Mouse (Mus musculus) heart, embryonic 10.5 days (tissue): ENCODE results near the gene Lst1. TPM values are rescaled to one million over a fixed set of nuclear protein-coding genes. Genes with fewer than 3 reads are reported as not detected.

Experiments
- DNase-seq: peaks from one replicate; pipeline ENCODE4 v3.0.0-alpha.2; 2017; ENCODE audit warnings: low spot score
- H3K27ac ChIP-seq: fragments of 300-500 bp; sonication (generic); 2 replicates; pipeline ENCODE4 v1.5.1; 2016; ENCODE audit warnings: mild to moderate bottlenecking
- H3K27me3 ChIP-seq: fragments of 300-500 bp; sonication (generic); 2 replicates; pipeline ENCODE4 v1.6.1; 2016; ENCODE audit warnings: mild to moderate bottlenecking; ENCODE audit not compliant: poor library complexity, insufficient read depth, severe bottlenecking
- H3K36me3 ChIP-seq: fragments of 300-500 bp; sonication (generic); 2 replicates; pipeline ENCODE4 v1.6.1; 2016; ENCODE audit warnings: mild to moderate bottlenecking, moderate library complexity
- H3K4me1 ChIP-seq: fragments of 300-500 bp; sonication (generic); 2 replicates; pipeline ENCODE4 v1.6.1; 2016; ENCODE audit warnings: mild to moderate bottlenecking
- H3K4me3 ChIP-seq: fragments of 300-500 bp; sonication (generic); 2 replicates; pipeline ENCODE4 v1.5.1; 2016; ENCODE audit warnings: mild to moderate bottlenecking, moderate library complexity
- H3K9me3 ChIP-seq: fragments of 300-500 bp; sonication (generic); 2 replicates; pipeline ENCODE4 v1.6.1; 2016; ENCODE audit warnings: mild to moderate bottlenecking, moderate library complexity
- WGBS: fragments of 180-500 bp; shearing (Covaris S2); methylation state at CpG from one replicate; pipeline ENCODE4 v1.1.7; 2016; 5-methylcytosine and 5-hydroxymethylcytosine counted together
- polyA plus RNA-seq: library from polyadenylated mRNA; unstranded; fragments of >200 nt; fragmentation: Nextera tagmentation; extraction: Ambion mirVana; gene quantifications from 2 replicates; pipeline ENCODE4 v1.2.1, GENCODE M21; 2016

Lst1 gene
- polyA plus RNA-seq, 1 experiment from 2014 or later, result 2.2 TPM

GRCm38 (mm10) chr17:35168541-35169207 lies 19.6 kb downstream of the Lst1 start:
- Histone ChIP-seq H3K36me3 (no peaks in the 10 kb centered on the region), H3K27me3 (peaks cover 15% of the 10 kb centered on the region; the same call in 1 of the 2 replicates), H3K4me3 (no peak overlapping the region), H3K27ac (no peak overlapping the region), H3K4me1 (peaks cover 9% of the 10 kb centered on the region; the same call in 1 of the 2 replicates), H3K9me3 (no peaks in the 10 kb centered on the region)
- 22% methylated on average over 4 of the region's 4 CpGs for WGBS
- no peak for DNase-seq

DNA sequence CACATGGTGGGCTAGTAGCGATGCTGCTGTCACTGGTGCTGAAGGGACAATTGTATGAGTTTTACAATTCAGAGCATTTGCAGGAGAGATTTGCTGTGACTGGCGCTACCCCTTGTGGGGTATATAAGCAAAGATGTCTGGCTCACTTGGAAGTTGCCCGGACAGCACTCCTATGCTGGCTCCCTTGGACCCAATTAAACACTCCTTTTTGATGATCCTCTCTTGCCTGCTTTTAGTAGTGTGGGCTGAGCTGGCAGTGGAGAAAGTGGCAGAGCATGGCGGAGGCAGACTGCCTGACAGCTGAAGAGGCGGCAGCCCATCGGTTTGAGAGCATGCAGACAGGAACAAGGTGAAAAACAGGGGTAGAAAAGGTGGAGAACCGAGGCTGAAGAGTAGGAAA lies 20.4 kb downstream of the Lst1 start:
- Histone ChIP-seq H3K4me3 (no peak overlapping the region), H3K36me3 (peaks cover under 1% of the 10 kb centered on the region; the same call in 1 of the 2 replicates), H3K9me3 (no peaks in the 10 kb centered on the region), H3K27me3 (peaks cover 11% of the 10 kb centered on the region; the same call in 1 of the 2 replicates), H3K4me1 (peaks cover 17% of the 10 kb centered on the region), H3K27ac (no peak overlapping the region)
- WGBS, result 86% methylated on average over 7 of the region's 7 CpGs
- DNase-seq, result no peak

DNA sequence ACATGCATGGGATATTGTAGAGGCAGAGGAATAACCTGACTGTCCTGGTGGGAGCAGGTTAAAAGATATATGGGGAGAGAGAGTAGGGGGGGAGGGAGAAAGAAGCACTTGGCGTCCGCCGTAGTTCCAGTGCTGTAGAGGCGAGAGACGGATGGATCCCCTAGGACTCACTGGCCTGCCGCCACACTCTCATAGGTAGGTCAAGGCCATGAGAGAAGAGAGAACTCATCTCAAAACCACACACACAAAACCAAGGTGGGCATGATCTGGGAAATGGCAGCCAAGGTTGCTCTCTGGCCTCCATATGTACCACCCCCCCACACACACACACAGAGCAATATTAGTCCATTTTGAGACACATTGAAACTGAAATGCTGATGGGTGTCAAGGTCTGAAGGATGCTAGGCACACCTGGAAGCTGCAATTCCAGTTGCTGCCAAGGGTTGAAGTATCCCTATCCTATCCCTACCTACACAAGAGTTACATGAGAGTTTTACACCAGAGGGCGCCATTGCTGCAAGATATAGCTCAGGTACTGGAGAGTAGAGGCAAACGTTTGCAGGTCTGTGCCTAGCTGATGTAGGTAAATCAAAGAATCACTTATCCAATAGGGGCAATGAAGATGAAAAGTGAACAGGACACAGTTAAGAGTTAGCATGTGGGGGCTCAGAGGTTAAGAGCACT lies 21.7 kb downstream of the Lst1 start:
- no peaks in the 10 kb centered on the region for H3K9me3 ChIP-seq
- 71% methylated on average over 8 of the region's 8 CpGs for WGBS
- H3K4me3 ChIP-seq, result no peak overlapping the region
- DNase-seq, result no peak
- H3K27ac ChIP-seq, result peak overlapping the region; percentile 100
- no peaks in the 10 kb centered on the region for H3K27me3 ChIP-seq
- peaks cover 13% of the 10 kb centered on the region for H3K36me3 ChIP-seq
- H3K4me1 ChIP-seq, result peaks cover 26% of the 10 kb centered on the region

GRCm38 (mm10) chr17:35165451-35166155 lies 22.6 kb downstream of the Lst1 start:
- no peaks in the 10 kb centered on the region for H3K9me3 ChIP-seq
- no peaks in the 10 kb centered on the region for H3K27me3 ChIP-seq
- peak overlapping the region; percentile 100 for H3K27ac ChIP-seq
- WGBS, result 29% methylated on average over 12 of the region's 12 CpGs
- DNase-seq, result no peak
- peak overlapping the region; percentile 98 for H3K4me3 ChIP-seq
- H3K4me1 ChIP-seq, result peaks cover 26% of the 10 kb centered on the region
- peaks cover 22% of the 10 kb centered on the region for H3K36me3 ChIP-seq

DNA sequence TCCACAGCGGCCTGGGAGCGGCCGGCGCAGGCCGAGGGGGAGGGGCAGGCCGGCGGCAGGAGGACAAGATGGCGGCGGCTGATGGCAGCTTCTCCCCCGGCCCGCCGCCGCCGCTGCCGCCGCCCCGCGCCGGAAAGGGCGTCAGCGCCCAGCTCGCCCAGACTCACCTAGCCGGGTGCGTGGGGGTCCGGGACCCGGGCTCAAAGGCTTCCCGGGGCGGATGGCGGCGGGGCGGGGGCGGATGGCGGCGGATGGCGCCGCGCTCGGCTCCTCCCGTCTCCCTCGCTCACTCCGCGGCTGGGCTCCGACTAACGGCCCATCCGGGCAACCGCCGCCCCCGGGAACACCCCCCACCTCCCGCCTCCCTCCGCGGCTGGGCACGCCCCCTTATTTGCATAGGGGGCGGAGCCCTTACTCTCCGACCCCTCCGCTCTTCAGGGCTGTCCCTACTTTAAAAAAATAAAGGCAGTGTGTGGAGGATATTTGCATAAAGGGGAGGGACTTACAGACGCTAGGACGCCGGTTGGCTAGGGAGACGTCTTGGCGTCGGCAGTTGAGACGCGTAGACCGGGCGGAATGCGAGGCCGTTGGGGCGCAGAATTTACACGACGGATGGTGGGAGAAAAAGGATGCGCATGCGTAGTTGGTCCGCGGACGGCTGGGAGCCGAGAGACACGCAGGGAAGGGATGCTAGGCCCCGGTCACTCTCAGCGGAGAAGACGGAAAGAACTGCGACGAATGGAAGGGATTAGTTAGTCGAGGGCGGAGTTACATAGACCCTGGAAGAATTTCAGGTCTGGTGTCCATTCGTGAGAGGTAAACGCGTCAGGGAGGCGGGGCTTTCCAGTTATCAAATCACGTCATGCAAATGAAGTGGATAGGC lies 23.4 kb downstream of the Lst1 start, which contains the start of gene Prrc2a:
Gene Prrc2a, minus strand, starts transcription at position 330 of the 883 bp plus-strand sequence.
- H3K4me1 ChIP-seq, result peaks cover 26% of the 10 kb centered on the region
- WGBS, result under 1% methylated on average over 76 of the region's 89 CpGs

GRCm38 (mm10) chr17:35164218-35164567 lies 24.0 kb downstream of the Lst1 start:
- H3K9me3 ChIP-seq, result no peaks in the 10 kb centered on the region
- WGBS, result 4% methylated on average over 28 of the region's 28 CpGs
- DNase-seq, result no peak

More for the DNA sequence above, 23.4 kb downstream of the Lst1 start, which contains the start of gene Prrc2a:
- Histone ChIP-seq H3K9me3 (no peaks in the 10 kb centered on the region), H3K27ac (peak within 1 kb of the TSS; percentile 100), H3K36me3 (peaks cover 30% of the 10 kb centered on the region), H3K4me3 (peak within 1 kb of the TSS; percentile 98), H3K27me3 (no peaks in the 10 kb centered on the region)
- DNase-seq, result peak; percentile 99

DNA sequence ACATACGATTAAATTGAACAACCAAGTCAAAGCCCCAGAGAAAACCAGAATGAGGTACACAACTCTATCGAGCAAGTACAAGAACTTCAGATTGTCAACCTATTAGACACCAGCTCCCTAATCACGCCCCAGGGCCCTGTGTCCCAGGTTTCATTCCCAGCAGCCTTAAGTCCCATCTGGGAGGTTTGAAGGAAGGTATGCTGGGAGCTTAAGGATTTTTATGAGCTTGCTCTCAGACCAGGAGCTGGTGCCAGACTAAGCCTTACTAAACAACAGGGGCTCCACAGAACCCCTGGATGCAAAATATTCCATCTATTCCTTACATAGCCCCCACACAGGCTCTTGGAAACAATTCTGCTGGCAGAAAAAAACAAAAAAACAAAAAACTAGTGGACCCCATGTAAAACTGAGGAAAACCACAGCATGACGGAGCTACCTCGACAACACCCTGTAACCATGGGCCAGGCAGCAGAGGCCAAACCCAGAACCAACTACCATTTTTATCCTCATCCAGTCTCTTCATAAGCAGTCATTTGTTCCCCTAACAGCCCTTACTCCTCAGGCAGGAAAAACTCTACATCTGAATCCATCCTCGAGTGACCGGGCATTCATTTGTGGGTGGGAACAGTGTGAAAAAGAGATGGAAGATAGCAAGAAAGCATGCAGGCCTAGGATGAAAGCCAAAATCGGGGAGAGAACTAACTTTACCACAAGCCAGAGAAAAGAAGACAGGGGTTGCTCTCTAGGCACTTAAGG lies 24.7 kb downstream of the Lst1 start:
- DNase-seq, result no peak
- H3K27me3 ChIP-seq, result no peaks in the 10 kb centered on the region
- peak overlapping the region; percentile 98 for H3K4me3 ChIP-seq
- 16% methylated on average over 8 of the region's 8 CpGs for WGBS
- H3K36me3 ChIP-seq, result peaks cover 43% of the 10 kb centered on the region
- H3K4me1 ChIP-seq, result peaks cover 26% of the 10 kb centered on the region
- peak overlapping the region; percentile 100 for H3K27ac ChIP-seq
- H3K9me3 ChIP-seq, result no peaks in the 10 kb centered on the region

More at GRCm38 (mm10) chr17:35164218-35164567, 24.0 kb downstream of the Lst1 start:
- H3K4me3 ChIP-seq, result peak overlapping the region; percentile 98
- peaks cover 36% of the 10 kb centered on the region for H3K36me3 ChIP-seq
- no peaks in the 10 kb centered on the region for H3K27me3 ChIP-seq
- H3K27ac ChIP-seq, result peak overlapping the region; percentile 100
- peaks cover 26% of the 10 kb centered on the region for H3K4me1 ChIP-seq

- Histone ChIP-seq H3K4me1 (peaks cover 26% of the 10 kb centered on the region), H3K4me3 (peak overlapping the region; percentile 98), H3K27me3 (no peaks in the 10 kb centered on the region), H3K36me3 (peaks cover 51% of the 10 kb centered on the region), H3K27ac (peak overlapping the region; percentile 62; the same call in 1 of the 2 replicates), H3K9me3 (no peaks in the 10 kb centered on the region)
- DNase-seq, result no peak
- 69% methylated on average over 12 of the region's 12 CpGs for WGBS
These were observed 25.5 kb downstream of the Lst1 start for GRCm38 (mm10) chr17:35162730-35163129.

GRCm38 (mm10) chr17:35162121-35162520 lies 26.1 kb downstream of the Lst1 start:
- H3K4me3 ChIP-seq, result peak overlapping the region; percentile 98
- no peak for DNase-seq
- peaks cover 57% of the 10 kb centered on the region for H3K36me3 ChIP-seq
- no peak overlapping the region for H3K27ac ChIP-seq
- no peaks in the 10 kb centered on the region for H3K27me3 ChIP-seq
- 78% methylated on average over 14 of the region's 14 CpGs for WGBS
- H3K9me3 ChIP-seq, result no peaks in the 10 kb centered on the region
- H3K4me1 ChIP-seq, result peaks cover 26% of the 10 kb centered on the region

GRCm38 (mm10) chr17:35161421-35161820 lies 26.8 kb downstream of the Lst1 start:
- WGBS, result 89% methylated on average over 11 of the region's 11 CpGs
- Histone ChIP-seq H3K4me3 (no peak overlapping the region), H3K9me3 (no peaks in the 10 kb centered on the region), H3K27ac (no peak overlapping the region), H3K36me3 (peaks cover 64% of the 10 kb centered on the region), H3K27me3 (no peaks in the 10 kb centered on the region), H3K4me1 (peaks cover 24% of the 10 kb centered on the region)
- no peak for DNase-seq

- Histone ChIP-seq H3K36me3 (peaks cover 81% of the 10 kb centered on the region), H3K4me3 (no peak overlapping the region), H3K4me1 (peaks cover 17% of the 10 kb centered on the region), H3K9me3 (no peaks in the 10 kb centered on the region), H3K27me3 (no peaks in the 10 kb centered on the region), H3K27ac (no peak overlapping the region)
- WGBS, result 87% methylated on average over 7 of the region's 7 CpGs
- DNase-seq, result no peak
These were observed 28.6 kb downstream of the Lst1 start for GRCm38 (mm10) chr17:35159638-35160037.
